13 mouse cellular contexts compared by ENCODE assay signal in genomic region chr1:134273493-134274395, GRCm38 (mm10). TPM values are rescaled to one million over a fixed set of nuclear protein-coding genes. Genes with fewer than 3 reads are reported as not detected.
DNase-seq lines count a peak whose midpoint lies in the region; ATAC-seq lines count a peak whose summit lies in the region.
"Had no signal": no experiment of that assay in that cellular context is flagged by ENCODE, and none has a peak within 500 bp of the region (broad histone marks: within the 10 kb centered on the region; RNA-seq: fewer than 3 reads in every experiment).

No protein-coding gene starts in this region.

- peaks cover 24% of the 10 kb centered on the region for H3K4me1 ChIP-seq in hindbrain, embryonic 15.5 days (replicated peaks)
- peaks cover 5% of the 10 kb centered on the region for H3K4me1 ChIP-seq in hindbrain, embryonic 12.5 days
- H3K4me1 ChIP-seq in hindbrain, embryonic 16.5 days (ENCODE audit: control insufficient read depth, insufficient read depth, low read depth, low read length), result peaks cover 10% of the 10 kb centered on the region
- peaks cover 3% of the 10 kb centered on the region; the same call in 1 of the 2 replicates for H3K4me1 ChIP-seq in neural tube, embryonic 14.5 days (ENCODE audit: control insufficient read depth, insufficient read depth, low read length)

- no peaks in the 10 kb centered on the region for H3K27me3 ChIP-seq in hindbrain, embryonic 15.5 days
- H3K27me3 ChIP-seq in hindbrain, embryonic 12.5 days, result no peaks in the 10 kb centered on the region
- no peaks in the 10 kb centered on the region for H3K27me3 ChIP-seq in hindbrain, embryonic 16.5 days (replicated peaks; ENCODE audit: control insufficient read depth, insufficient read depth, low read length)
- no peaks in the 10 kb centered on the region for H3K27me3 ChIP-seq in neural tube, embryonic 14.5 days (ENCODE audit: control insufficient read depth, insufficient read depth, low read length)
- H3K27me3 ChIP-seq: CH12.LX had no signal

- DNase-seq in cerebellum, adult 8-10 months, result peak; percentile 73
- DNase-seq in lung, postnatal 36 days, result no peak
- no peak for DNase-seq in thymus, postnatal 36 days
- no peak for DNase-seq in adrenal gland, postnatal 25 days
- DNase-seq: adrenal gland, postnatal 10 days; heart, postnatal 10 days; lung, adult 2 months had no signal

- no peak overlapping the region for H3K4me3 ChIP-seq in hindbrain, embryonic 15.5 days
- no peak overlapping the region for H3K4me3 ChIP-seq in hindbrain, embryonic 12.5 days
- no peak overlapping the region for H3K4me3 ChIP-seq in hindbrain, embryonic 16.5 days (ENCODE audit: low read length)
- H3K4me3 ChIP-seq in neural tube, embryonic 14.5 days (ENCODE audit: low read depth, low read length), result no peak overlapping the region
- H3K4me3 ChIP-seq: erythroblast, embryonic 14.5 days had no signal

- H3K27ac ChIP-seq in hindbrain, embryonic 15.5 days (replicated peaks), result peak overlapping the region; percentile 73
- H3K27ac ChIP-seq in hindbrain, embryonic 12.5 days, result no peak overlapping the region
- H3K27ac ChIP-seq in hindbrain, embryonic 16.5 days (ENCODE audit: low read depth, low read length), result peak overlapping the region; percentile 69
- H3K27ac ChIP-seq in neural tube, embryonic 14.5 days (ENCODE audit: low read depth, low read length), result peak overlapping the region; percentile 68

- no peak overlapping the region for H3K9ac ChIP-seq in hindbrain, embryonic 15.5 days
- H3K9ac ChIP-seq in hindbrain, embryonic 12.5 days, result no peak overlapping the region
- no peak overlapping the region for H3K9ac ChIP-seq in hindbrain, embryonic 16.5 days (ENCODE audit: low read depth, low read length)
- no peak overlapping the region for H3K9ac ChIP-seq in neural tube, embryonic 14.5 days (replicated peaks; ENCODE audit: low read depth, low read length)

- H3K9me3 ChIP-seq in hindbrain, embryonic 15.5 days, result no peaks in the 10 kb centered on the region
- no peaks in the 10 kb centered on the region for H3K9me3 ChIP-seq in hindbrain, embryonic 12.5 days (replicated peaks)
- H3K9me3 ChIP-seq in hindbrain, embryonic 16.5 days (ENCODE audit: control insufficient read depth, low read length), result no peaks in the 10 kb centered on the region
- H3K9me3 ChIP-seq in neural tube, embryonic 14.5 days (ENCODE audit: control insufficient read depth, low read length), result no peaks in the 10 kb centered on the region

- 34% methylated on average over 9 of the region's 9 CpGs for WGBS in hindbrain, embryonic 15.5 days
- WGBS in hindbrain, embryonic 12.5 days, result 58% methylated on average over 9 of the region's 9 CpGs
- WGBS in hindbrain, embryonic 16.5 days, result 39% methylated on average over 9 of the region's 9 CpGs
- 46% methylated on average over 9 of the region's 9 CpGs for WGBS in neural tube, embryonic 14.5 days

- peak; percentile 67; the same call in 1 of the 2 replicates for ATAC-seq in hindbrain, embryonic 15.5 days (ENCODE audit: low FRiP score, low read depth)
- no peak for ATAC-seq in hindbrain, embryonic 12.5 days (ENCODE audit: low FRiP score)
- peak; percentile 76 for ATAC-seq in hindbrain, embryonic 16.5 days
- ATAC-seq in neural tube, embryonic 14.5 days (ENCODE audit: low read depth), result peak; percentile 79

- no peaks in the 10 kb centered on the region for H3K36me3 ChIP-seq in hindbrain, embryonic 15.5 days
- no peaks in the 10 kb centered on the region for H3K36me3 ChIP-seq in hindbrain, embryonic 12.5 days
- no peaks in the 10 kb centered on the region for H3K36me3 ChIP-seq in hindbrain, embryonic 16.5 days (ENCODE audit: control insufficient read depth, insufficient read depth, low read length)
- no peaks in the 10 kb centered on the region for H3K36me3 ChIP-seq in neural tube, embryonic 14.5 days (ENCODE audit: control insufficient read depth, insufficient read depth, low read length)

- no peak overlapping the region for H3K4me2 ChIP-seq in hindbrain, embryonic 15.5 days
- no peak overlapping the region for H3K4me2 ChIP-seq in hindbrain, embryonic 12.5 days (replicated peaks)
- H3K4me2 ChIP-seq in hindbrain, embryonic 16.5 days (ENCODE audit: low read length), result no peak overlapping the region
- H3K4me2 ChIP-seq in neural tube, embryonic 14.5 days (ENCODE audit: low read depth, low read length), result no peak overlapping the region

RNA-seq across cellular contexts. Expression of gene Myog, which starts 16.0 kb away (rescaled TPM):
- 0.45 TPM in 1 of 2 replicates, not detected in the other for polyA plus RNA-seq in hindbrain, embryonic 15.5 days (2015; fragmentation: Nextera tagmentation; extraction: Ambion mirVana)
- polyA plus RNA-seq in hindbrain, embryonic 12.5 days (2016; fragmentation: Nextera tagmentation; extraction: Ambion mirVana), result 7.8 and 36.7 TPM in 2 replicates
- 6.4 TPM in 1 of 2 replicates, not detected in the other for polyA plus RNA-seq in hindbrain, embryonic 16.5 days (2015; fragmentation: Nextera tagmentation; extraction: Ambion mirVana)
- polyA plus RNA-seq in neural tube, embryonic 14.5 days (2014; fragmentation: Nextera tagmentation; extraction: Ambion mirVana), result 0.76 and 0.80 TPM in 2 replicates
- total RNA-seq in adrenal gland, postnatal 25 days (2021), result not detected in 2 replicates
- total RNA-seq: CH12.LX; heart, postnatal 10 days had no signal
- polyA plus RNA-seq: erythroblast, embryonic 14.5 days had no signal

RNA-seq across cellular contexts. Expression of gene Adora1, which starts 38.5 kb away (rescaled TPM):
- 22.5 and 26.0 TPM in 2 replicates for polyA plus RNA-seq in hindbrain, embryonic 15.5 days (2015; fragmentation: Nextera tagmentation; extraction: Ambion mirVana)
- polyA plus RNA-seq in hindbrain, embryonic 12.5 days (2016; fragmentation: Nextera tagmentation; extraction: Ambion mirVana), result 2.3 and 2.4 TPM in 2 replicates
- polyA plus RNA-seq in hindbrain, embryonic 16.5 days (2015; fragmentation: Nextera tagmentation; extraction: Ambion mirVana), result 29.8 and 35.9 TPM in 2 replicates
- polyA plus RNA-seq in neural tube, embryonic 14.5 days (2014; fragmentation: Nextera tagmentation; extraction: Ambion mirVana), result 12.2 and 14.0 TPM in 2 replicates
- total RNA-seq in adrenal gland, postnatal 25 days (2021), result 89.7 and 151 TPM in 2 replicates
- total RNA-seq: CH12.LX had no signal
- polyA plus RNA-seq: erythroblast, embryonic 14.5 days had no signal

RNA-seq across cellular contexts. Expression of gene Ppfia4, which starts 59.0 kb away (rescaled TPM):
- 26.7 and 28.7 TPM in 2 replicates for polyA plus RNA-seq in hindbrain, embryonic 15.5 days (2015; fragmentation: Nextera tagmentation; extraction: Ambion mirVana)
- polyA plus RNA-seq in hindbrain, embryonic 12.5 days (2016; fragmentation: Nextera tagmentation; extraction: Ambion mirVana), result 6.3 and 7.8 TPM in 2 replicates
- 32.0 and 34.0 TPM in 2 replicates for polyA plus RNA-seq in hindbrain, embryonic 16.5 days (2015; fragmentation: Nextera tagmentation; extraction: Ambion mirVana)
- polyA plus RNA-seq in neural tube, embryonic 14.5 days (2014; fragmentation: Nextera tagmentation; extraction: Ambion mirVana), result 22.4 and 24.2 TPM in 2 replicates
- 0.67 and 2.0 TPM in 2 replicates for total RNA-seq in adrenal gland, postnatal 25 days (2021)
